Mouse (Mus musculus): ENCODE data around the gene Enpp3. TPM values are rescaled to one million over a fixed set of nuclear protein-coding genes. Genes with fewer than 3 reads are reported as not detected.
"Not testable (repeated sequence)": the region's sequence is repeated elsewhere in the genome, so short reads cannot be mapped to it uniquely, and the experiment has no call there.

The Enpp3 gene
- polyA plus RNA-seq, 1 experiment from 2014 or later, result 7.7 TPM

DNA sequence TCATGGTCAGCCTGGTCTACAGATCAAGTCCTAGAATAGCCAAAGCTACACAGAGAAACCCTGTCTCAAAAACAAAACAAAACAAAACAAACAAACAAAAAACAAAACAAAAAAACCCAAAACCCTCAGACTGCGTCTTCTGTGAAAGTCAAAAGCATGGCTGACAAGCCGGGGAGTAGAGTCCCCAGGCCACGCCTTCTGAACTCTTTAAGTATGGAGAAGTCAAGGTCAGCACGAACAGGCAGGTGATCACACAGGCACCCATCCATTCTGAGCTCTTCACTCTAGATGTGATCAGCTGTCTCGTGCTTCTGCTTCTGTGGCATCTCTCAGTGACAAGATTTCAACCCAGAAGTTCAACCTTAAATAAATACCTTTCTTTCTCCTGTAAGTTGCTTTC is 35.9 kb downstream of the Enpp3 start:
- Histone ChIP-seq H3K4me1 (ENCODE audit: control insufficient read depth, low read depth, low read length) (peaks cover 6% of the 10 kb centered on the region), H3K27me3 (ENCODE audit: control insufficient read depth, insufficient read depth, low read depth, low read length) (no peaks in the 10 kb centered on the region), H3K36me3 (ENCODE audit: control insufficient read depth, insufficient read depth) (no peaks in the 10 kb centered on the region; the same call in 1 of the 2 replicates), H3K4me3 (ENCODE audit: low read depth, low read length) (no peak overlapping the region), H3K9ac (ENCODE audit: low read depth, low read length) (no peak overlapping the region), H3K4me2 (ENCODE audit: low read depth, low read length) (no peak overlapping the region), H3K9me3 (replicated peaks; ENCODE audit: control insufficient read depth, low read length) (no peaks in the 10 kb centered on the region; the same call in 1 of the 2 replicates), H3K27ac (ENCODE audit: low read length) (no peak overlapping the region)
- 75% methylated on average over 5 of the region's 5 CpGs for WGBS (ENCODE audit: insufficient replicate concordance)
- no peak for ATAC-seq (ENCODE audit: low read depth)

DNA sequence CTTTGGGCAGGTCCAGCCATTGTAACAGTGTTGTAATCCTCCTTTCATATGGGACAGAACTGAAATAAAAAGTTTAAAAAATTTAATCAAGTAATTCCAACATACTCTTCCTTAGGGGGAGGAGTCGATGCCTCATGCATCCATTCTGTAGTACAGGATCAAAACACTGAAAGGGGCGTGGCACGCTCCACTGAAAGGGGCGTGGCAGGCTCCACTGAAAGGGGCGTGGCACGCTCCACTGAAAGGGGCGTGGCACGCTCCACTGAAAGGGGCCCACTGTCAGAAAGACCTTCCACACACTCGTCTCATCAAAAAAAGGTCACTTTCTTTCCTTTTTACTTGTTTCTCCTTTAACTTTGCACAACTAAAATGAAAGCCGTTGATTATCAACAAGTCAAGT is 36.7 kb downstream of the Enpp3 start:
- H3K27me3 ChIP-seq (ENCODE audit: control insufficient read depth, insufficient read depth, low read depth, low read length), result no peaks in the 10 kb centered on the region
- no peak overlapping the region for H3K9ac ChIP-seq (ENCODE audit: low read depth, low read length)
- no peak overlapping the region for H3K27ac ChIP-seq (ENCODE audit: low read length)
- WGBS (ENCODE audit: insufficient replicate concordance), result 68% methylated on average over 10 of the region's 10 CpGs
- H3K9me3 ChIP-seq (replicated peaks; ENCODE audit: control insufficient read depth, low read length), result no peaks in the 10 kb centered on the region; the same call in 1 of the 2 replicates
- peak; percentile 51 for ATAC-seq (ENCODE audit: low read depth)
- no peak overlapping the region for H3K4me2 ChIP-seq (ENCODE audit: low read depth, low read length)
- no peak overlapping the region for H3K4me3 ChIP-seq (ENCODE audit: low read depth, low read length)
- peaks cover 6% of the 10 kb centered on the region for H3K4me1 ChIP-seq (ENCODE audit: control insufficient read depth, low read depth, low read length)
- no peaks in the 10 kb centered on the region; the same call in 1 of the 2 replicates for H3K36me3 ChIP-seq (ENCODE audit: control insufficient read depth, insufficient read depth)

- H3K4me2 ChIP-seq (ENCODE audit: low read depth, low read length), result no peak overlapping the region
- WGBS (ENCODE audit: insufficient replicate concordance), result 57% methylated on average over 2 of the region's 2 CpGs
- H3K27ac ChIP-seq (ENCODE audit: low read length), result no peak overlapping the region
- no peak overlapping the region for H3K4me3 ChIP-seq (ENCODE audit: low read depth, low read length)
- ATAC-seq (ENCODE audit: low read depth), result no peak
- no peak overlapping the region for H3K9ac ChIP-seq (ENCODE audit: low read depth, low read length)
- H3K36me3 ChIP-seq (ENCODE audit: control insufficient read depth, insufficient read depth), result no peaks in the 10 kb centered on the region; the same call in 1 of the 2 replicates
- H3K4me1 ChIP-seq (ENCODE audit: control insufficient read depth, low read depth, low read length), result peaks cover 6% of the 10 kb centered on the region
- no peaks in the 10 kb centered on the region; the same call in 1 of the 2 replicates for H3K9me3 ChIP-seq (replicated peaks; ENCODE audit: control insufficient read depth, low read length)
- no peaks in the 10 kb centered on the region for H3K27me3 ChIP-seq (ENCODE audit: control insufficient read depth, insufficient read depth, low read depth, low read length)
Measured at GRCm38 (mm10) chr10:24805173-24805572, 37.5 kb downstream of the Enpp3 start.

DNA sequence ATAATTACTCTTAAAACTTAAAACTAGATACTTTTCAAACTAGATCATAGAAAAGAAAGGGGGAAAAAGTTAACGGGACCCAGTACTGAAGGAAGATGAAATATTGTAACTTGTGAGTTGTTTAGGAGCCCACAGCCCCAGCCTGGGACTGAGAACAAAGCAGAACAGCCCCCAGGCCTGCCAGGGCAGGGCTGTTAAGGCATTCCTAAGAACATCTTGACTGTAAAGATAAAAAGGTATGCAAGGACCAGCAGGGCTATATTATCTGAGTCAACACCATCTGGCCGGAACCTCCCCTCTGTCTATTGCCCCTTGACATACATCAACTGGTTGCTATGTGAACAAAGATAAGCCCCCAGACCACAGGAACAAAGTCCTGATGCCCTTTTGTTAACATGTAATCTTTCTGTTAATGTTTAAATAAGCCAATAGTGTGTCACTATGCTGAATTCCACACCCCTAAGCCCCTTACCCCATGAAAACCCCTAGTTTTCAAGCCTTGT is 39.8 kb downstream of the Enpp3 start:
- H3K4me1 ChIP-seq (ENCODE audit: control insufficient read depth, low read depth, low read length); ATAC-seq (ENCODE audit: low read depth); H3K9me3 ChIP-seq (replicated peaks; ENCODE audit: control insufficient read depth, low read length); H3K36me3 ChIP-seq (ENCODE audit: control insufficient read depth, insufficient read depth); H3K27me3 ChIP-seq (ENCODE audit: control insufficient read depth, insufficient read depth, low read depth, low read length); H3K9ac ChIP-seq (ENCODE audit: low read depth, low read length); H3K27ac ChIP-seq (ENCODE audit: low read length); H3K4me3 ChIP-seq (ENCODE audit: low read depth, low read length); H3K4me2 ChIP-seq (ENCODE audit: low read depth, low read length): not testable (repeated sequence)
- 64% methylated on average over 2 of the region's 2 CpGs for WGBS (ENCODE audit: insufficient replicate concordance)

DNA sequence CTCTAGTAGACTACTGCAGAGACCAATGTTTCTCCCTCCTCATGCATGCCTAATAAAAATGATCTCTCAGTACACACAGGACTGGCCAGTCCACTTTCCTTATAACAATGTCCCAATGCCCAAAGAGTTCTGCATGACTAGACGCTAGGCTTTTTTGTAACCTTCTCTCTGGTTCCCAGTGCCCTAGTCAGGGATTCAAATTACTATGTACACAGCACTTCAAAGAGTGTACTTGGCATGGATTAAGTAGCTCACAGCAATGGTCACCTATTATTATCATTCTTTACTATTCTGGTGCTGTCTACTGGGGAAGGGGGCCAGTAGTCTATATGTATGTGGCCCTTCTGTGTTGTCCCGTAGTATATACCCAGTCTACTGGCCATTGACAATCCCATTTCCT is 40.8 kb downstream of the Enpp3 start:
- WGBS (ENCODE audit: insufficient replicate concordance), result 63% methylated on average over 2 of the region's 2 CpGs
- no peaks in the 10 kb centered on the region; the same call in 1 of the 2 replicates for H3K9me3 ChIP-seq (replicated peaks; ENCODE audit: control insufficient read depth, low read length)
- H3K4me2 ChIP-seq (ENCODE audit: low read depth, low read length), result no peak overlapping the region
- no peaks in the 10 kb centered on the region for H3K27me3 ChIP-seq (ENCODE audit: control insufficient read depth, insufficient read depth, low read depth, low read length)
- no peak for ATAC-seq (ENCODE audit: low read depth)
- no peak overlapping the region for H3K27ac ChIP-seq (ENCODE audit: low read length)
- H3K9ac ChIP-seq (ENCODE audit: low read depth, low read length), result no peak overlapping the region
- no peak overlapping the region for H3K4me3 ChIP-seq (ENCODE audit: low read depth, low read length)
- H3K4me1 ChIP-seq (ENCODE audit: control insufficient read depth, low read depth, low read length), result peaks cover 6% of the 10 kb centered on the region
- no peaks in the 10 kb centered on the region; the same call in 1 of the 2 replicates for H3K36me3 ChIP-seq (ENCODE audit: control insufficient read depth, insufficient read depth)

DNA sequence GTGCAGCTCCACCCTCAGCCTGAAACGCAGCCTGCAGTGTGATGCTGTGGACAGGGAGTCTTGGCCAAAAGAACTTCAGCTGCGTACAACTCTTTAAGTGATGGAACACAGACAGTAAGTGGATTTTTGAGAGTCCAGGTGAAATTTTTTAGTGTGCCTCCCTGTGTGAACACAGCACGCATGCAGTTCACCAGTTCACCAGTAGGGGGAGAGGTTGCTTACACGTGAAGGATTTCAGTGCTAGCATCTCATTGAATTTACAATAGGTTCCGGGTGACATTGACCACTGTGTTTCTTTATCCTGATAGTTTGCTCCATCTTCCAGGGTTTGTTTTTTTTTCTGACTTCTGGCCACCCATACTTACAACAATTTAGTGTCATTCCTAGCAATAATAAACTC is 45.4 kb downstream of the Enpp3 start:
- no peak overlapping the region for H3K27ac ChIP-seq (ENCODE audit: low read length)
- no peak overlapping the region for H3K4me2 ChIP-seq (ENCODE audit: low read depth, low read length)
- no peak overlapping the region for H3K9ac ChIP-seq (ENCODE audit: low read depth, low read length)
- no peaks in the 10 kb centered on the region for H3K27me3 ChIP-seq (ENCODE audit: control insufficient read depth, insufficient read depth, low read depth, low read length)
- no peaks in the 10 kb centered on the region for H3K9me3 ChIP-seq (replicated peaks; ENCODE audit: control insufficient read depth, low read length)
- H3K4me1 ChIP-seq (ENCODE audit: control insufficient read depth, low read depth, low read length), result no peaks in the 10 kb centered on the region
- WGBS (ENCODE audit: insufficient replicate concordance), result 38% methylated on average over 5 of the region's 5 CpGs
- H3K36me3 ChIP-seq (ENCODE audit: control insufficient read depth, insufficient read depth), result no peaks in the 10 kb centered on the region
- no peak overlapping the region for H3K4me3 ChIP-seq (ENCODE audit: low read depth, low read length)
- ATAC-seq (ENCODE audit: low read depth), result no peak

DNA sequence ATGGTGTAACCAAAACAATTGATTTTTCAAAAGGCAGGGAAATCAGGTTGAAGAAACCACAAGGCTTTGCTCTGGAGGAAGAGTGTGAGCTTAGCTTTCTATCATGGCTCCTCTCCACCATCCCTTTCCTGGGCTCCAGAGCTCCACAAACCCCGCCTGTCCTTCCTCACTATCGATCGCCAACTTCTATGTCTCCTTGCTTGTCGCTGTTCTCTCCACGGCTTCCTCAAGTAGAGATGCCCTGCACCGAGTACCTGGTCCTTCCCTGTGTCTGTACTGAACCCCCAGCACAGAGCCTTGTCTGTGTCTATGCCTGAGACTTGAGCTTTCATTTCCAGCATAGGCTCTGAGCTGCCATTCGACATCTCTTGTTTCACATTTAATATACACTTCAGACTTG is 49.9 kb downstream of the Enpp3 start:
- Histone ChIP-seq H3K4me1 (ENCODE audit: control insufficient read depth, low read depth, low read length) (no peaks in the 10 kb centered on the region), H3K27ac (ENCODE audit: low read length) (no peak overlapping the region), H3K27me3 (ENCODE audit: control insufficient read depth, insufficient read depth, low read depth, low read length) (no peaks in the 10 kb centered on the region), H3K36me3 (ENCODE audit: control insufficient read depth, insufficient read depth) (no peaks in the 10 kb centered on the region), H3K9me3 (replicated peaks; ENCODE audit: control insufficient read depth, low read length) (no peaks in the 10 kb centered on the region), H3K4me3 (ENCODE audit: low read depth, low read length) (no peak overlapping the region), H3K4me2 (ENCODE audit: low read depth, low read length) (no peak overlapping the region), H3K9ac (ENCODE audit: low read depth, low read length) (no peak overlapping the region)
- WGBS (ENCODE audit: insufficient replicate concordance), result 75% methylated on average over 7 of the region's 7 CpGs
- ATAC-seq (ENCODE audit: low read depth), result no peak

GRCm38 (mm10) chr10:24789747-24790545 is 52.7 kb downstream of the Enpp3 start:
- Histone ChIP-seq H3K9me3 (replicated peaks; ENCODE audit: control insufficient read depth, low read length) (no peaks in the 10 kb centered on the region), H3K4me3 (ENCODE audit: low read depth, low read length) (no peak overlapping the region), H3K27me3 (ENCODE audit: control insufficient read depth, insufficient read depth, low read depth, low read length) (no peaks in the 10 kb centered on the region), H3K9ac (ENCODE audit: low read depth, low read length) (no peak overlapping the region), H3K4me2 (ENCODE audit: low read depth, low read length) (no peak overlapping the region), H3K27ac (ENCODE audit: low read length) (no peak overlapping the region), H3K36me3 (ENCODE audit: control insufficient read depth, insufficient read depth) (no peaks in the 10 kb centered on the region), H3K4me1 (ENCODE audit: control insufficient read depth, low read depth, low read length) (peaks cover 2% of the 10 kb centered on the region; the same call in 1 of the 2 replicates)
- WGBS (ENCODE audit: insufficient replicate concordance), result 51% methylated on average over 11 of the region's 11 CpGs
- ATAC-seq (ENCODE audit: low read depth), result 0 out of 2 replicates have a peak, but pooled peaks have one; percentile 30

GRCm38 (mm10) chr10:24785345-24785744 is 57.3 kb downstream of the Enpp3 start:
- Histone ChIP-seq H3K4me2 (ENCODE audit: low read depth, low read length) (no peak overlapping the region), H3K9me3 (replicated peaks; ENCODE audit: control insufficient read depth, low read length) (no peaks in the 10 kb centered on the region), H3K27ac (ENCODE audit: low read length) (peak overlapping the region; percentile 49; the same call in 1 of the 2 replicates), H3K4me3 (ENCODE audit: low read depth, low read length) (no peak overlapping the region), H3K4me1 (ENCODE audit: control insufficient read depth, low read depth, low read length) (peaks cover 2% of the 10 kb centered on the region; the same call in 1 of the 2 replicates), H3K27me3 (ENCODE audit: control insufficient read depth, insufficient read depth, low read depth, low read length) (no peaks in the 10 kb centered on the region), H3K9ac (ENCODE audit: low read depth, low read length) (no peak overlapping the region), H3K36me3 (ENCODE audit: control insufficient read depth, insufficient read depth) (no peaks in the 10 kb centered on the region)
- 48% methylated on average over 4 of the region's 4 CpGs for WGBS (ENCODE audit: insufficient replicate concordance)
- ATAC-seq (ENCODE audit: low read depth), result peak; percentile 49; the same call in 1 of the 2 replicates
